Mouse (Mus musculus) frontal cortex, postnatal 25 days (tissue): ENCODE measurements around the gene Heatr3.
"Not testable (repeated sequence)": the region's sequence is repeated elsewhere in the genome, so short reads cannot be mapped to it uniquely, and the experiment has no call there.

Experiments used
- DNase-seq, 2 experiments: peaks; one replicate each; pipeline ENCODE4 v3.0.0; 2022; ENCODE audit warnings: low spot score in 2 of 2

Heatr3 gene

DNA sequence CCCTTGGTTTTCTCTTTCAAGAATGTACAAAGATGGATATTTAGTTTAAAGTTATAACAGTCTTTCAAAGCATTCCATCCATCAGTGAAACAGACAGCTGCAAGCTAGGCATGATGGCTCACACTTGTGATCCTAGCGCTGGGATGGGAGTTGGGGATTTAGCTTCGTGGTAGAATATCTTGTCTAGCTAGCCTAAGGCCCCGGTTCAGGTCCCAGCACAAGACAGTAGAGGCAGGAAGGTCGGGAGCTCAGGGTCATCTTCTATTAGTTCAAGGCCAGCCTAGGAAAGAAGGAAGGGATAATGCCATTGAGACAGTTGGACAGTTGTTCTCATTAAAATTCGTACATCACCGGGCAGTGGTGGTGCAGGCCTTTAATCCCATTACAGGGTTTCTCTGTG, 48.1 kb downstream of the Heatr3 start:
- DNase-seq: no peak

GRCm38 (mm10) chr8:88197328-88197727, 59.7 kb downstream of the Heatr3 start:
- DNase-seq: no peak

- no peak for DNase-seq
Measured at GRCm38 (mm10) chr8:88198551-88198944, 60.9 kb downstream of the Heatr3 start.

DNA sequence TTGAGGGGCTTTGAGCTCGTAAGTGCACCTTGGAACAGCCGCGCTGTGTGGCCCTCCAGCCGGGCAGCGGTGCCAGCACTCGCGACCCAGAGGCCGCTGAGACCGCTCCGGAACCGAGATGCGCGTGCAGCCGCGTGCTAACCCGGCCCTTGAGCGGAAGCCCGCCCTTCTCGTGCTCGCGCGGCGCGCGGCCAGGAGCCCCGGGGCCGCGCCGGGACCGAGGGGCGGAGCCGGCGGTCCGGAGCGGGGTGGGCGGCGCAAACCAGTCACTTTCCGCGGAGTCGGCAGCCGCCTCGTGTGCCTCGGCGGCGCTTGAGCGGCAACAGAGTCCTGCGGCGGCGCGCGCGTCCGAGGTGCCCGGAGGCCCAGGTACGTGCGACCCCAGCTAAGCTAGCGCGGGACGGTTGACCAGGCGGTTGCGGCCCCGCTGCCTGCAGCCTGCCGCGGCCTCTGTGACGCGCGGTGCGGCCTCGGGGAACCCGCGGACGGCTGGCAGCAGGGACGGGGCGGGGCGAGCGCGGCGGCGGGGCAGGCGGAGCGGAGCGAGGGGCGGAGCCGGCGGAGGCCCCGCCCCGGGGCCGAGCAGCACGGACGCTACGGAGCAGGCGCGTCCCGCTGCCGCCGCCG, 61.4 kb downstream of the Heatr3 start, which contains the start of gene Tent4b:
Gene Tent4b (plus strand): TSS at position 269 of the 627 bp plus-strand sequence.
- peak; percentile 82 to 87 for DNase-seq

GRCm38 (mm10) chr8:88199700-88200601, 62.3 kb downstream of the Heatr3 start:
- peak; percentile 20 to 25 for DNase-seq

DNA sequence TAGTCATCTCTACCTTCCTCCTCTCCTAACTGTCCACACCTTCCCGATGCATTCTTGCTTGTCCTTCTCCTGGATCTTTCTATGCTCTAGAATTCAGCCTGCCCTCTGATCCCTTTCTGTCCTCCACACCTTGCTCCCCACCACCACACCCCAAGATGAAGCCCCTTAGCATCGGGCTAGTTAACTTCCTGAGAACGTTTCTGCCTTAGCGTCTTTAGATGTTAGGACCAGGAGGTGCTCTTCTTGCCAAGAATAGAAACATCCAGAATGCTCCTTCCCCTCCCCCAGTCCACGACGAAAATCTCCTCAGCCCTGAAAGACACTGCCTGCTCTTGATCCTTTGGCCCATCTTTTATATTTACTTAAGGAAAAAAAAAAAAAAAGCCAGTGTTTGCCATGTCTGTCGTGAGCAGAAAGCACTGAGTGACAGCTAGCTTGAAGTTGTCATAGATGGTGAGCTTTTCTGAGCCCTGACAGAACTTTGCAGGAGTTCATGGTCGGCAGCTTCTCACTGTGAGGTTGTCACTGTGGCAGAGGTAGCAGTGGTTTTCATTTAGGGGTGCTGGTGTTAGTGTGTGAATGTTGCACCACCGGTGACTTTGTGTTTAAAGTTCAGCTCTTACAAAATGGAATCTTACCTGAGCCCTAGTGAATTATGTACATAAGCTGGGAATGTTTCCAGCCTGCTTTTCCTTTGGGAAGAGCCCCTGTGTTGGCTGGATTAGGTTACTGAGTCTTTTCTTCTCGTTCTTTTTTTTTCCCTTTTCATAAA, 63.3 kb downstream of the Heatr3 start:
- DNase-seq: no peak

GRCm38 (mm10) chr8:88201641-88202040, 64.0 kb downstream of the Heatr3 start:
- DNase-seq: no peak

DNA sequence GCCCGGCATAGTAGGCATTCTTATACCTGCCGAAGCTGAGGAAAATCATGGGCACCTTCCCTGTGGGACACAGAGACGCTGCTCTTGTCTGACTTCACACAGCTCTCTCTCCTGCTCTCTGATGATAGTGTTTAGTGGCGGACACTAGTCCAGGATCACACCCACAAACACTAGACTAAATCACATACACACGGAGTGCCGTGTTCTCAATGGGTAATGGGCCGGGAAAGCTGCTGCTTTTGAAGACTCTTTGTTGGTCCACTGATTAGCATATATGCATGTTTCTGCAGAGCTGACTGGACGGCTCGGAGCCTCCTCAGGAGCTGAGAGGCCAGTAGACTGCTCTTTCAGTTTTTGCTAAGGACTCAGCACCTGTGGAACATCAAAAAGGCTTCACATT, 68.4 kb downstream of the Heatr3 start:
- DNase-seq: no peak

DNA sequence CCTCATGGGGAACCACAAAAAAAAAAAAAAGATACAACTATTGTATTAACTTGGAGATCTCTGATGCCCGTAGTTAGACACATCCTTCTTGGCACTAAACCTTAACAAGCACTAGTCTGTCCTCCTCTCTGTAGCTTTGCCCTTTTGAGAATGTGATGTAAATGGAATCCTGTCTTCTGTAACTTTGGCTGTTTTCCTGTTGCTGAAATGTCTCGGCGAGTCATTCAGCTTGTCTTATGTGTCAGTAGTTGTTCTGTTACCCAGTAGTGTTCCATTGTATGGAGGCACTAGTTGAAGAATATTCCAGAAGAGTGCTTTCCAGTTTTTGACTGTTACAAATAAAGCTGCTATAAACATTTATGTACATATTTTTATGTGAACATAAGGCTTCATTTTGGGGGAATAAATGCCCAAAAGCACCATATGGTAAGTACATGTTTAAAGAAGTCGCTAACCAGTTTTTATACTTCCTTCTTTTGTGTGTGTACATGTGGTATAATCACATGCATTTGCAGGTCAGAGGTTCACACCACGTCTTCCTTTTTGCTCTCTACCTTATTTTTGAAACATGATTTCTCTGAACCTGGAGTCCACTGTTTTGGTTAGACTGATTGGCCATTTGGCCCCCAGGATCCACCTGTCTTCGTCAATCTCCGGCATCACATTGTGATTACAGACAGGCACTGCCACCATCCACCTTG, 69.6 kb downstream of the Heatr3 start:
- DNase-seq: no peak

DNA sequence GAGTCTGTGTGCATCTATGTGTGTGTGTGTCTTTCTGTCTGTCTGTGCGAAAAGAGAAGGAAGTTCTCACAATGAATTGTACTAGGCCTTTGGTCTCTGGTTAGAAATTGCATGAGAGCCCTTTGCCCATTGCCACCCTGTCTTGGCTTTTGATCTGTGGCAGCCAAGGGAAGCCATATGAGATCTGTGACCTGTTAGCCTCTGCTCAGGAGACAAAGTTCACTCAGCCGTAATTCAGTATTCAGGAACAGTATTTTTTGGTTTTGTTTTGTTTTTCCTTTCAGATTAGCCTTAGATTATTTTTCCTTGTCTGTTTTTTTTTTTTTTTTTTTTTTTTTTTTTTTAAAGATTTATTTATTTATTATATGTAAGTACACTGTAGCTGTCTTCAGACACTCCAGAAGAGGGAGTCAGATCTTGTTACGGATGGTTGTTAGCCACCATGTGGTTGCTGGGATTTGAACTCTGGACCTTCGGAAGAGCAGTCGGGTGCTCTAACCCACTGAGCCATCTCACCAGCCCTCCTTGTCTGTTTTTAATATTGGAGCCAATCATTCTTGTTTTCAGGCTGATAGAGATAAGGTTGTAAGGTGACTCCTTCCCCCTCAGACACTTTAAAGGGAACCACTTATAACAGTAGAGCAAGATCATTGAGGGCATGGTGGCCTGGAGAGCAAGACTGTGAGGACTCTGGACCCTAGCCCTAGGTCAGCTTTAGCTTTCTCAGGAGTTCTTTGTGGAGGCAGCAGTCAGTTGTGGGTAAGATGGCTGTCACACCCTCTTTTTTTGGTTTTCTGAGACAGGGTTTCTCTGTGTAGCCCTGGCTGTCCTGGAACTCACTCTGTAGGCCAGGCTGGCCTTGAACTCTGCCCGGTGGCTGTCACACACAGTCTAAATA, 72.5 kb downstream of the Heatr3 start:
- DNase-seq: not testable (repeated sequence)

- no peak for DNase-seq
Measured at GRCm38 (mm10) chr8:88221353-88221752, 83.7 kb downstream of the Heatr3 start.
